Mouse (Mus musculus) liver, embryonic 14.5 days (tissue): ENCODE measurements at regions not wholly inside any gene's neighbourhood (a gene's known extent, or its start where the extent isn't known, plus 50 kb on each side); places are given as distances from the start of the nearest gene placed in this dataset.

ENCODE experiments used
- CTCF ChIP-seq: IDR thresholded peaks from 2 replicates; pipeline ENCODE4 v1.5.1; 2016; ENCODE audit warnings: antibody characterized with exemption, low read depth, control low read depth
- EP300 ChIP-seq: IDR thresholded peaks from 2 replicates; pipeline ENCODE4 v1.6.1; 2016; ENCODE audit warnings: antibody characterized with exemption, low read depth

- TF ChIP-seq CTCF (no peak), EP300 (no peak)
Measured at GRCm38 (mm10) chr2:106231136-106231535, 227.8 kb upstream of the Dnajc24 start.
